Mouse (Mus musculus) brown adipose tissue, adult 24 weeks (tissue): ENCODE measurements around the gene Cnbd2. TPM values are rescaled to one million over a fixed set of nuclear protein-coding genes. Genes with fewer than 3 reads are reported as not detected.

Experiments
- H3K27ac ChIP-seq: fragments of 200-500 bp; replicated peaks from 2 replicates; pipeline ENCODE4 v1.5.1; 2012; ENCODE audit warnings: low read depth, mild to moderate bottlenecking, low read length
- H3K4me1 ChIP-seq: fragments of 200-500 bp; 2 replicates; pipeline ENCODE4 v1.6.1; 2012; ENCODE audit warnings: low read length, mixed read lengths; ENCODE audit not compliant: control insufficient read depth, insufficient read depth, insufficient read length
- H3K4me3 ChIP-seq: fragments of 200-500 bp; 2 replicates; pipeline ENCODE4 v1.5.1; 2012; ENCODE audit warnings: low read depth, mild to moderate bottlenecking, low read length, moderate library complexity; ENCODE audit not compliant: insufficient read depth
- polyA plus RNA-seq: library from polyadenylated mRNA; stranded (reverse); fragments of >200 nt; gene quantifications from 2 replicates; pipeline ENCODE4 v1.2.4, GENCODE M21; 2012; ENCODE audit not compliant: missing spikeins, insufficient read depth, insufficient read length

Cnbd2 gene
- polyA plus RNA-seq, 1 experiment: 2.0 TPM

DNA sequence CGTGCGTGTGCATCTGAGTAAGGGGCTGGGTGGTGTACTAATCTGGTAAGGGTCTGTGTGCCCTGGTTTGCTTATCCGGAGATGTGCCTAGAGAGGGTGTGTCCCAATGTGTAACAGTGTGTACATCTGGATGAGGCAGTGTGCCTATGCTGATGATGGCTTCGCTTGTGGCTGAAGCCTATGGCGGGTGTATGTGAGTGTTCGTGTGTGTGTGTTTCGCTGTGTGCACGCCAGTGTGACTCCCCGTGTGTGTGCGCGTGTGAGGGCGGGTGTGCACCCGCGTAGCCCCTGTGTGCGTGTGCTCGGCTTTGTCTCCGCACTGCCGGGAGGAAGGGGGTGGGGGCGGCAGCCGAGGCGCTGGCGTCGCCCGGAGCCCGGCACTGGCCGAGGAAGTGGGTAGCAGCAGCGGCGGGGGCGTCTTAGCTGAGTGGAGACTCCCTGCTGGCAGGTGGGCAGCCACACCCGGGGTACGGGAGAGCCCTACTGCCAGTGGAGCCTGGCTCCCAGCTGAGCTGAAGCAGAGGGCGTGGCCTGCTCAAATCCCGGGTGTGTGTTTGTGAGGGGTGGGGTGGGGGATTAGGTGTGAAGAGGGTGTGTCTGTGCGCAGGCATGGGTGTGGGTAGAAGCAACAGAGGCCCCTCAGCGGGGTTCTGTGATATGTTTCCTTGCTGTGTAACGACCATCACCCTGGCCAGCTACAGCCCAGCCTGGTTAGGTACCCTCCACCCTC, 109.4 kb downstream of the Cnbd2 start:
- Histone ChIP-seq H3K4me3 (peak overlapping the region; percentile 75), H3K4me1 (peaks cover 4% of the 10 kb centered on the region; the same call in 1 of the 2 replicates), H3K27ac (no peak overlapping the region)

DNA sequence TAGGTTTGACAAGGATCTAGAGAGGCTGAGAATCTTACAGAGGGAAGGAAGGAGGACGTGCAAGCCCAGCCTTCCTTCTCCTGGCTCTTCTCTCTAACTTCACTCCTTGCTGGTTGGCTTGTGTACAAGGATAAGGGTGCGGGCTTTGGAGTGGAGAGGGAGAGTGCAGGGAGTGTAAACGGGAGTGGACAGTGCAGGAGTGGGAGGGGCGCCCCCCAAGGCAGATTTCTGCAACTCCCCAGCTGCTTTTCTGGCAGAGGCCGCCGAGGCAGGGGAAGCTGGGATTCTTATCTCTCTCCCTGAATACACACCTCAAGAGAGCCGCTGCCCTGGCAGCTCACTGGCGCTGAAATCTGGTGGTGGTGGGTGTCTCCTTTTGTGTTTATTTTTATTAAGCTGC, 110.5 kb downstream of the Cnbd2 start:
- Histone ChIP-seq H3K4me3 (0 out of 2 replicates have a peak overlapping the region, but pooled peaks have one; percentile 2), H3K4me1 (peaks cover 4% of the 10 kb centered on the region; the same call in 1 of the 2 replicates), H3K27ac (no peak overlapping the region)

GRCm38 (mm10) chr2:156423672-156424071, 111.6 kb downstream of the Cnbd2 start:
- H3K27ac ChIP-seq: no peak overlapping the region
- no peak overlapping the region for H3K4me3 ChIP-seq
- peaks cover 4% of the 10 kb centered on the region; the same call in 1 of the 2 replicates for H3K4me1 ChIP-seq

Other genes starting within 250 kb of the Cnbd2 start
- 4.0 and 5.4 TPM in 2 replicates for gene Spag4, start 247.1 kb upstream of the Cnbd2 start, polyA plus RNA-seq
- 31.6 and 33.3 TPM in 2 replicates for gene Cpne1, start 200.3 kb upstream of the Cnbd2 start, polyA plus RNA-seq
- gene Rbm12, start 200.3 kb upstream of the Cnbd2 start, polyA plus RNA-seq: 6.4 TPM in 2 replicates
- gene Gm28036, start 185.2 kb upstream of the Cnbd2 start, polyA plus RNA-seq: 2.9 and 4.3 TPM in 2 replicates
- gene Romo1, start 168.3 kb upstream of the Cnbd2 start, polyA plus RNA-seq: 723 and 898 TPM in 2 replicates
- 107 and 161 TPM in 2 replicates for gene Nfs1, start 168.1 kb upstream of the Cnbd2 start, polyA plus RNA-seq
- gene Rbm39, start 132.1 kb upstream of the Cnbd2 start, polyA plus RNA-seq: 113 and 143 TPM in 2 replicates
- gene Phf20, start 115.8 kb upstream of the Cnbd2 start, polyA plus RNA-seq: 9.1 and 17.5 TPM in 2 replicates
- 42.6 and 48.3 TPM in 2 replicates for gene Scand1, start 405 bp downstream of the Cnbd2 start, polyA plus RNA-seq
- 23.3 and 29.1 TPM in 2 replicates for gene Epb41l1, start 108.6 kb downstream of the Cnbd2 start, polyA plus RNA-seq
- 9.2 and 10.7 TPM in 2 replicates for gene Aar2, start 235.3 kb downstream of the Cnbd2 start, polyA plus RNA-seq